Mouse (Mus musculus) forebrain, embryonic 16.5 days (tissue): ENCODE measurements around the gene Stmn1. TPM values are rescaled to one million over a fixed set of nuclear protein-coding genes. Genes with fewer than 3 reads are reported as not detected.
A peak's percentile ranks its signal among the peaks of the same experiment; 100 is the strongest.
"Not testable (repeated sequence)": the region's sequence is repeated elsewhere in the genome, so short reads cannot be mapped to it uniquely, and the experiment has no call there.

Experiments used
- ATAC-seq: fragments of 200-750 bp; cut with Nextera tagmentation; 2 replicates; pipeline ENCODE4 v1.8.0; 2017; ENCODE audit warnings: mild to moderate bottlenecking, moderate library complexity
- H3K27ac ChIP-seq: fragments of 300-500 bp; sonication (generic); 2 replicates; pipeline ENCODE4 v1.5.1; 2014; ENCODE audit warnings: low read length, control low read depth
- H3K27me3 ChIP-seq: fragments of 300-500 bp; sonication (generic); replicated peaks from 2 replicates; pipeline ENCODE4 v1.6.1; 2014; ENCODE audit warnings: low read length; ENCODE audit not compliant: control insufficient read depth, insufficient read depth
- H3K36me3 ChIP-seq: fragments of 300-500 bp; sonication (generic); 2 replicates; pipeline ENCODE4 v1.6.1; 2014; ENCODE audit not compliant: control insufficient read depth, insufficient read depth
- H3K4me1 ChIP-seq: fragments of 300-500 bp; sonication (generic); replicated peaks from 2 replicates; pipeline ENCODE4 v1.6.1; 2014; ENCODE audit warnings: low read length; ENCODE audit not compliant: control insufficient read depth, insufficient read depth
- H3K4me2 ChIP-seq: fragments of 300-500 bp; sonication (generic); 2 replicates; pipeline ENCODE4 v1.6.1; 2014; ENCODE audit warnings: mild to moderate bottlenecking, low read length, control low read depth
- H3K4me3 ChIP-seq: fragments of 300-500 bp; sonication (generic); replicated peaks from 2 replicates; pipeline ENCODE4 v1.5.1; 2014; ENCODE audit warnings: mild to moderate bottlenecking, low read length, control low read depth
- H3K9ac ChIP-seq: fragments of 300-500 bp; sonication (generic); replicated peaks from 2 replicates; pipeline ENCODE4 v1.6.1; 2014; ENCODE audit warnings: low read depth, low read length, control low read depth
- H3K9me3 ChIP-seq: fragments of 300-500 bp; sonication (generic); 2 replicates; pipeline ENCODE4 v1.6.1; 2016; ENCODE audit warnings: low read length; ENCODE audit not compliant: control insufficient read depth
- WGBS: fragments of 180-500 bp; shearing (Covaris S2); extraction: QIAGEN DNeasy Blood & Tissue Kit; methylation state at CpG from one replicate; pipeline ENCODE4 v1.1.7; 2014; 5-methylcytosine and 5-hydroxymethylcytosine counted together
- polyA plus RNA-seq: library from polyadenylated mRNA; unstranded; fragments of >200 nt; fragmentation: Nextera tagmentation; extraction: Ambion mirVana; gene quantifications from 2 replicates; pipeline ENCODE4 v1.2.1, GENCODE M21; 2015

Gene Stmn1
- polyA plus RNA-seq, 1 experiment from 2014 or later, result 7,901 TPM

GRCm38 (mm10) chr4:134489986-134490665 lies 22.0 kb downstream of the Stmn1 start:
- Histone ChIP-seq H3K27me3 (no peaks in the 10 kb centered on the region), H3K9ac (no peak overlapping the region), H3K4me2 (no peak overlapping the region), H3K9me3 (no peaks in the 10 kb centered on the region), H3K36me3 (no peaks in the 10 kb centered on the region), H3K27ac (no peak overlapping the region), H3K4me1 (0 out of 2 replicates have a peak, but pooled peaks cover 2% of the 10 kb centered on the region), H3K4me3 (no peak overlapping the region)
- ATAC-seq, result no peak
- 91% methylated on average over 11 of the region's 11 CpGs for WGBS

DNA sequence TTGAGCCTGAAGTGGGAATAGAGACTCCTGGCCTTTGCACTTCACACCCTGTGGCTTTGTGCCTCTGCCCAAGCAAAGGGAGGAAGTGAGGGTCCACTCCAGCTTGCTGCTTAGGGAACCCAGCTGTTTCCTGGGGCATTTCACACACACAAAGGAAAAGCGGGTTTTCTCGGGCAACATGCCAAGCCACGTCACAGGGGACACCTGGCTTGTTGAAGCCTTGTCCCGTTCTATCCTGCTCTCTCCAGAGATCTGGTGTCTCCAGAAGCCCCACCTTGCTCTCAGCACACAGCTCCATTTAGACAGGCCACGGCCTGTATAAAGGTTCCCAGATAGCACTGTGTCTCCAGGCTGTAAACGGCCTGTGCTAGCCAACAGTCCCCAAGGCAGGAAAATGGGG lies 23.6 kb downstream of the Stmn1 start:
- no peak overlapping the region for H3K27ac ChIP-seq
- no peaks in the 10 kb centered on the region for H3K9me3 ChIP-seq
- 56% methylated on average over 6 of the region's 6 CpGs for WGBS
- ATAC-seq, result no peak
- no peak overlapping the region for H3K9ac ChIP-seq
- no peak overlapping the region for H3K4me2 ChIP-seq
- H3K4me1 ChIP-seq, result peaks cover 2% of the 10 kb centered on the region; the same call in 1 of the 2 replicates
- H3K4me3 ChIP-seq, result no peak overlapping the region
- no peaks in the 10 kb centered on the region for H3K36me3 ChIP-seq
- H3K27me3 ChIP-seq, result no peaks in the 10 kb centered on the region

GRCm38 (mm10) chr4:134494161-134494560 lies 26.0 kb downstream of the Stmn1 start:
- peaks cover 12% of the 10 kb centered on the region for H3K4me1 ChIP-seq
- not testable (repeated sequence) for H3K27ac ChIP-seq, H3K36me3 ChIP-seq, H3K4me3 ChIP-seq, H3K9ac ChIP-seq, H3K27me3 ChIP-seq, H3K9me3 ChIP-seq, H3K4me2 ChIP-seq, ATAC-seq
- 88% methylated on average over 6 of the region's 6 CpGs for WGBS

GRCm38 (mm10) chr4:134494780-134495545 lies 26.8 kb downstream of the Stmn1 start:
- H3K27me3 ChIP-seq, result no peaks in the 10 kb centered on the region
- peaks cover 12% of the 10 kb centered on the region for H3K4me1 ChIP-seq
- ATAC-seq, result no peak
- H3K27ac ChIP-seq, result no peak overlapping the region
- H3K4me2 ChIP-seq, result no peak overlapping the region
- H3K4me3 ChIP-seq, result no peak overlapping the region
- WGBS, result 67% methylated on average over 16 of the region's 16 CpGs
- no peak overlapping the region for H3K9ac ChIP-seq
- H3K9me3 ChIP-seq, result no peaks in the 10 kb centered on the region
- no peaks in the 10 kb centered on the region for H3K36me3 ChIP-seq

- ATAC-seq, result no peak
- H3K27ac ChIP-seq, result no peak overlapping the region
- peaks cover 12% of the 10 kb centered on the region for H3K4me1 ChIP-seq
- 68% methylated on average over 5 of the region's 5 CpGs for WGBS
- H3K9me3 ChIP-seq, result no peaks in the 10 kb centered on the region
- no peak overlapping the region for H3K9ac ChIP-seq
- no peaks in the 10 kb centered on the region for H3K36me3 ChIP-seq
- no peak overlapping the region for H3K4me2 ChIP-seq
- H3K4me3 ChIP-seq, result no peak overlapping the region
- no peaks in the 10 kb centered on the region for H3K27me3 ChIP-seq
Measured at GRCm38 (mm10) chr4:134495546-134495923, 27.4 kb downstream of the Stmn1 start.

GRCm38 (mm10) chr4:134496595-134497210 lies 28.6 kb downstream of the Stmn1 start, which contains the start of gene Paqr7:
Paqr7 (plus strand) TSS chr4:134496697.
- no peaks in the 10 kb centered on the region for H3K9me3 ChIP-seq
- H3K9ac ChIP-seq, result peak within 1 kb of the TSS; percentile 70
- no peaks in the 10 kb centered on the region for H3K27me3 ChIP-seq
- WGBS, result 3% methylated on average over 35 of the region's 35 CpGs
- H3K36me3 ChIP-seq, result no peaks in the 10 kb centered on the region
- H3K4me3 ChIP-seq, result peak within 1 kb of the TSS; percentile 52
- H3K4me1 ChIP-seq, result peaks cover 12% of the 10 kb centered on the region
- ATAC-seq, result peak; percentile 71
- H3K4me2 ChIP-seq, result peak within 1 kb of the TSS; percentile 66
- no peak within 1 kb of the TSS for H3K27ac ChIP-seq

GRCm38 (mm10) chr4:134497223-134497622 lies 29.1 kb downstream of the Stmn1 start:
- peaks cover 12% of the 10 kb centered on the region for H3K4me1 ChIP-seq
- H3K4me2 ChIP-seq, result peak overlapping the region; percentile 66
- H3K27ac ChIP-seq, result no peak overlapping the region
- no peaks in the 10 kb centered on the region for H3K9me3 ChIP-seq
- peak overlapping the region; percentile 70 for H3K9ac ChIP-seq
- peak; percentile 51 for ATAC-seq
- H3K27me3 ChIP-seq, result no peaks in the 10 kb centered on the region
- 4% methylated on average over 6 of the region's 6 CpGs for WGBS
- no peaks in the 10 kb centered on the region for H3K36me3 ChIP-seq
- H3K4me3 ChIP-seq, result peak overlapping the region; percentile 52

DNA sequence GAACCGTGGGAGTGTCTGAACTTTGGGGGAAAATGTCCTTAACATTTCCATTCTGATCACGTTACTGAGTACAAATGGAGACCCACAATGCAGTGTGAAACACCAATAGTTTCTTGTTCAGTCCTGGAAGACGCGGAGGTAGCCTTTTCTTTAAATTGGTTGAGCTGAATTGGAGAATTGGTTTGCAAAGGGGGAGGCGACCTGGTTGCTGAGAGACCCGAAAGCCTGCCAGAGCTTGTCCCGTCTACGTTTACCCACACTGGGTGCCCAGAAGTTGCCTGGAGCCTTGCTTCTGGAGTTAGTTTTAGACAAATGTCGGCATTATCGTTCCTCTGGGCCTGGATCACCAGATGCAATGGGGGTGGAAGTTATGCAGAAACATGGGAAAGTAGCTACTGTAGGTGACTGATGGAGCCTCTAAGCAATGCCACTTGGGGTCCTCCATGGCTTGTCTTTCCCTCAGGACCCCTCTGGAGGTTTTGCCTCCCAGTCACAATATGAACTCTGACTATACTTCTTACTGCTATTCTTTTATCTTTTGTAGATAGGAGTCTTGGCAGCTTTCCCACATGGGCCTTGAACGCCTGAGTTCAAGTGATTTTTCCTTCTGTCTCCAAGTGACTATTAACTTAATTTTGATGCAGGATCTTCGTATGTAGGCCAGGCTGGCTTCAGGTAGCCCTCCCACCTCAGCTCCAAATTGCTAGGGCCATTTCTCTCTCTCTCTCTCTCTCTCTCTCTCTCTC lies 30.0 kb downstream of the Stmn1 start:
- Histone ChIP-seq H3K9ac (0 out of 2 replicates have a peak overlapping the region, but pooled peaks have one; percentile 70), H3K9me3 (no peaks in the 10 kb centered on the region), H3K4me2 (peak overlapping the region; percentile 66), H3K27ac (peak overlapping the region; percentile 18), H3K4me1 (peaks cover 12% of the 10 kb centered on the region), H3K36me3 (no peaks in the 10 kb centered on the region), H3K4me3 (peak overlapping the region; percentile 52; the same call in 1 of the 2 replicates), H3K27me3 (no peaks in the 10 kb centered on the region)
- ATAC-seq, result peak; percentile 27; the same call in 1 of the 2 replicates
- WGBS, result 49% methylated on average over 12 of the region's 12 CpGs

- H3K4me2 ChIP-seq, H3K9ac ChIP-seq, H3K27ac ChIP-seq, H3K4me3 ChIP-seq, H3K27me3 ChIP-seq, H3K9me3 ChIP-seq, ATAC-seq, H3K36me3 ChIP-seq: not testable (repeated sequence)
- 95% methylated on average over 6 of the region's 6 CpGs for whole genome bisulfite sequencing
- peaks cover 12% of the 10 kb centered on the region for H3K4me1 ChIP-seq
Measured at GRCm38 (mm10) chr4:134498983-134499382, 30.9 kb downstream of the Stmn1 start.
